Mouse (Mus musculus) megakaryocyte, adult 5-6 weeks (primary cell): ENCODE data around the gene Rela. TPM values are rescaled to one million over a fixed set of nuclear protein-coding genes. Genes with fewer than 3 reads are reported as not detected.

Experiments used
- ATAC-seq: 2 replicates; pipeline ENCODE4 v1.8.0; 2016; ENCODE audit warnings: mild to moderate bottlenecking, inconsistent platforms; ENCODE audit not compliant: poor library complexity, severe bottlenecking
- total RNA-seq, 2 experiments: library from RNA; stranded (forward) in 1 of 2; stranded (reverse) in 1 of 2; fragments of 153-499, 151-499 nt in 1 of 2; fragments of 221-1000, 200-1000 nt in 1 of 2; gene quantifications; 2 replicates each; pipeline versions ENCODE4 v1.2.3 to v1.2.4; 2015 to 2017

Gene Rela
- total RNA-seq (2015) (51.9 and 56.6 TPM in 2 replicates), total RNA-seq (2017) (46.1 and 47.8 TPM in 2 replicates)

- peak; percentile 77 for ATAC-seq
Observed at GRCm38 (mm10) chr19:5637069-5638047, at the start of gene Rela. TSS of gene Rela (plus strand) at chr19:5637483.

- no peak for ATAC-seq
Observed at GRCm38 (mm10) chr19:5589159-5589558, 48.1 kb upstream of the Rela start.

GRCm38 (mm10) chr19:5591888-5592287 is 45.4 kb upstream of the Rela start:
- ATAC-seq, result no peak

GRCm38 (mm10) chr19:5599224-5599623 is 38.1 kb upstream of the Rela start:
- peak; percentile 78 for ATAC-seq

- peak; percentile 83 for ATAC-seq
Observed at GRCm38 (mm10) chr19:5601752-5602541, 35.3 kb upstream of the Rela start, which contains the start of gene Rnaseh2c. TSS of gene Rnaseh2c (plus strand) at chr19:5601873.

GRCm38 (mm10) chr19:5603664-5604063 is 33.6 kb upstream of the Rela start:
- no peak for ATAC-seq

- ATAC-seq, result no peak
Observed at GRCm38 (mm10) chr19:5605126-5605525, 32.2 kb upstream of the Rela start.

- no peak for ATAC-seq
Observed at GRCm38 (mm10) chr19:5606196-5606595, 31.1 kb upstream of the Rela start.

- no peak for ATAC-seq
Observed at GRCm38 (mm10) chr19:5607705-5608410, 29.4 kb upstream of the Rela start.

- no peak for ATAC-seq
Observed at GRCm38 (mm10) chr19:5608707-5609106, 28.6 kb upstream of the Rela start.

GRCm38 (mm10) chr19:5609171-5609546 is 28.1 kb upstream of the Rela start:
- ATAC-seq, result no peak

GRCm38 (mm10) chr19:5609547-5610404 is 27.5 kb upstream of the Rela start, which contains the start of gene Kat5:
TSS of gene Kat5 (minus strand) at chr19:5610237.
- ATAC-seq, result peak; percentile 91

- ATAC-seq, result no peak
Observed at GRCm38 (mm10) chr19:5611973-5612372, 25.3 kb upstream of the Rela start.

GRCm38 (mm10) chr19:5612762-5613411 is 24.4 kb upstream of the Rela start:
- ATAC-seq, result no peak

- no peak for ATAC-seq
Observed at GRCm38 (mm10) chr19:5614953-5615352, 22.3 kb upstream of the Rela start.

GRCm38 (mm10) chr19:5620007-5620406 is 17.3 kb upstream of the Rela start:
- no peak for ATAC-seq

GRCm38 (mm10) chr19:5621884-5622283 is 15.4 kb upstream of the Rela start:
- ATAC-seq, result 0 out of 2 replicates have a peak, but pooled peaks have one; percentile 45

- ATAC-seq, result peak; percentile 57
Observed at GRCm38 (mm10) chr19:5625311-5625710, 12.0 kb upstream of the Rela start.

GRCm38 (mm10) chr19:5629907-5630306 is 7.4 kb upstream of the Rela start:
- no peak for ATAC-seq
